Mouse (Mus musculus) ES-E14 (cell line): ENCODE data around the gene Vsig10.

Source experiments
- ZC3H11A ChIP-seq: IDR thresholded peaks from 2 replicates; pipeline ENCODE4 v1.6.1; 2012; ENCODE audit warnings: low read depth, mild to moderate bottlenecking, inconsistent platforms, low read length, borderline replicate concordance
- ZNF384 ChIP-seq: IDR thresholded peaks from 2 replicates; pipeline ENCODE4 v1.6.1; 2012; ENCODE audit warnings: low read depth, low read length, inconsistent platforms

- TF ChIP-seq ZC3H11A, result no peak
- TF ChIP-seq ZNF384, result no peak
Measured at GRCm38 (mm10) chr5:117286286-117286685, 32.6 kb upstream of the Vsig10 start.
